Mouse (Mus musculus) lung, embryonic 14.5 days (tissue): ENCODE results near the gene Vim. TPM values are rescaled to one million over a fixed set of nuclear protein-coding genes. Genes with fewer than 3 reads are reported as not detected.
A peak's percentile ranks its signal among the peaks of the same experiment; 100 is the strongest.

Experiments
- ATAC-seq: fragments of 200-750 bp; cut with Nextera tagmentation; 2 replicates; pipeline ENCODE4 v1.8.0; 2017; ENCODE audit warnings: mild to moderate bottlenecking, moderate TSS enrichment, moderate library complexity; ENCODE audit not compliant: insufficient read depth
- DNase-seq: peaks from one replicate; pipeline ENCODE4 v3.0.0-alpha.2; 2015
- H3K27ac ChIP-seq: fragments of 300-500 bp; sonication (generic); 2 replicates; pipeline ENCODE4 v1.5.1; 2014; ENCODE audit warnings: low read depth, mild to moderate bottlenecking, moderate library complexity
- H3K27me3 ChIP-seq: fragments of 300-500 bp; sonication (generic); 2 replicates; pipeline ENCODE4 v1.6.1; 2014; ENCODE audit warnings: low read length, control low read depth; ENCODE audit not compliant: insufficient read depth
- H3K36me3 ChIP-seq: fragments of 300-500 bp; sonication (generic); 2 replicates; pipeline ENCODE4 v1.6.1; 2014; ENCODE audit warnings: control low read depth; ENCODE audit not compliant: insufficient read depth
- H3K4me1 ChIP-seq: fragments of 300-500 bp; sonication (generic); 2 replicates; pipeline ENCODE4 v1.6.1; 2014; ENCODE audit warnings: antibody characterized with exemption, control low read depth; ENCODE audit not compliant: insufficient read depth
- H3K4me2 ChIP-seq: fragments of 300-500 bp; sonication (generic); 2 replicates; pipeline ENCODE4 v1.6.1; 2014; ENCODE audit warnings: mild to moderate bottlenecking
- H3K4me3 ChIP-seq: fragments of 300-500 bp; sonication (generic); 2 replicates; pipeline ENCODE4 v1.5.1; 2014; ENCODE audit warnings: low read depth, low read length
- H3K9ac ChIP-seq: fragments of 300-500 bp; sonication (generic); 2 replicates; pipeline ENCODE4 v1.6.1; 2014
- H3K9me3 ChIP-seq: fragments of 300-500 bp; sonication (generic); 2 replicates; pipeline ENCODE4 v1.6.1; 2016; ENCODE audit warnings: low read depth, low read length, control low read depth
- CTCF ChIP-seq: IDR thresholded peaks from 2 replicates; pipeline ENCODE4 v1.5.1; 2016; ENCODE audit warnings: antibody characterized with exemption, low read depth
- WGBS: fragments of 180-500 bp; shearing (Covaris S2); extraction: QIAGEN DNeasy Blood & Tissue Kit; methylation state at CpG from one replicate; pipeline ENCODE4 v1.1.7; 2014; 5-methylcytosine and 5-hydroxymethylcytosine counted together
- polyA plus RNA-seq: library from polyadenylated mRNA; unstranded; fragments of >200 nt; fragmentation: Nextera tagmentation; extraction: Ambion mirVana; gene quantifications from 2 replicates; pipeline ENCODE4 v1.2.1, GENCODE M21; 2014

Gene Vim
- polyA plus RNA-seq, 1 experiment from 2014 or later = 843 TPM

GRCm38 (mm10) chr2:13553966-13554365 lies 19.8 kb upstream of the Vim start:
- Histone ChIP-seq H3K36me3 (no peaks in the 10 kb centered on the region), H3K4me1 (peaks cover 6% of the 10 kb centered on the region; the same call in 1 of the 2 replicates), H3K9ac (no peak overlapping the region), H3K9me3 (no peaks in the 10 kb centered on the region), H3K4me2 (no peak overlapping the region), H3K27me3 (no peaks in the 10 kb centered on the region), H3K4me3 (no peak overlapping the region), H3K27ac (no peak overlapping the region; the same call in 1 of the 2 replicates)
- DNase-seq (no peak), ATAC-seq (0 out of 2 replicates have a peak, but pooled peaks have one; percentile 21)
- TF ChIP-seq CTCF = no peak
- WGBS = 28% methylated on average over 2 of the region's 2 CpGs

- Histone ChIP-seq H3K4me3 (no peak overlapping the region), H3K4me1 (peaks cover 6% of the 10 kb centered on the region; the same call in 1 of the 2 replicates), H3K36me3 (no peaks in the 10 kb centered on the region), H3K9ac (no peak overlapping the region), H3K27me3 (no peaks in the 10 kb centered on the region), H3K4me2 (no peak overlapping the region), H3K27ac (no peak overlapping the region), H3K9me3 (no peaks in the 10 kb centered on the region)
- ATAC-seq (no peak), DNase-seq (no peak)
- TF ChIP-seq CTCF = no peak
Measured at GRCm38 (mm10) chr2:13556239-13556638, 17.5 kb upstream of the Vim start.

- DNase-seq (no peak), ATAC-seq (no peak)
- Histone ChIP-seq H3K27me3 (no peaks in the 10 kb centered on the region), H3K9ac (no peak overlapping the region), H3K27ac (no peak overlapping the region), H3K9me3 (no peaks in the 10 kb centered on the region), H3K4me3 (no peak overlapping the region), H3K4me1 (peaks cover 6% of the 10 kb centered on the region; the same call in 1 of the 2 replicates), H3K4me2 (no peak overlapping the region), H3K36me3 (no peaks in the 10 kb centered on the region)
- no peak for TF ChIP-seq CTCF
- WGBS = 69% methylated on average over 9 of the region's 9 CpGs
Measured at GRCm38 (mm10) chr2:13557145-13558030, 16.3 kb upstream of the Vim start.

- no peak overlapping the region for H3K4me3 ChIP-seq
- H3K27me3 ChIP-seq = no peaks in the 10 kb centered on the region
- H3K36me3 ChIP-seq = no peaks in the 10 kb centered on the region
- no peak overlapping the region for H3K9ac ChIP-seq
- H3K4me1 ChIP-seq = peaks cover 6% of the 10 kb centered on the region; the same call in 1 of the 2 replicates
- TF ChIP-seq CTCF = no peak
- ATAC-seq (no peak; the same call in 1 of the 2 replicates), DNase-seq (peak; percentile 33)
- 51% methylated on average over 5 of the region's 5 CpGs for WGBS
- H3K4me2 ChIP-seq = no peak overlapping the region
- no peak overlapping the region for H3K27ac ChIP-seq
- no peaks in the 10 kb centered on the region for H3K9me3 ChIP-seq
Measured at GRCm38 (mm10) chr2:13558607-13559262, 15.0 kb upstream of the Vim start.

GRCm38 (mm10) chr2:13559303-13559702 lies 14.4 kb upstream of the Vim start:
- peaks cover under 1% of the 10 kb centered on the region; the same call in 1 of the 2 replicates for H3K4me1 ChIP-seq
- no peaks in the 10 kb centered on the region for H3K9me3 ChIP-seq
- no peak overlapping the region for H3K4me3 ChIP-seq
- no peak overlapping the region for H3K9ac ChIP-seq
- no peak overlapping the region for H3K27ac ChIP-seq
- WGBS = 76% methylated on average over 5 of the region's 5 CpGs
- DNase-seq (no peak), ATAC-seq (no peak)
- no peaks in the 10 kb centered on the region for H3K27me3 ChIP-seq
- no peak overlapping the region for H3K4me2 ChIP-seq
- H3K36me3 ChIP-seq = no peaks in the 10 kb centered on the region
- no peak for TF ChIP-seq CTCF

- no peaks in the 10 kb centered on the region for H3K27me3 ChIP-seq
- ATAC-seq (no peak), DNase-seq (no peak)
- no peak overlapping the region for H3K27ac ChIP-seq
- H3K4me2 ChIP-seq = no peak overlapping the region
- H3K4me3 ChIP-seq = no peak overlapping the region
- 80% methylated on average over 5 of the region's 5 CpGs for WGBS
- no peaks in the 10 kb centered on the region for H3K4me1 ChIP-seq
- TF ChIP-seq CTCF = no peak
- H3K9me3 ChIP-seq = no peaks in the 10 kb centered on the region
- H3K9ac ChIP-seq = no peak overlapping the region
- no peaks in the 10 kb centered on the region for H3K36me3 ChIP-seq
Measured at GRCm38 (mm10) chr2:13559729-13560128, 14.0 kb upstream of the Vim start.

- Histone ChIP-seq H3K9me3 (no peaks in the 10 kb centered on the region), H3K9ac (no peak overlapping the region), H3K36me3 (no peaks in the 10 kb centered on the region), H3K4me2 (no peak overlapping the region), H3K4me3 (no peak overlapping the region), H3K27ac (no peak overlapping the region), H3K27me3 (no peaks in the 10 kb centered on the region), H3K4me1 (no peaks in the 10 kb centered on the region)
- ATAC-seq (no peak), DNase-seq (no peak)
- TF ChIP-seq CTCF = no peak
- 75% methylated on average over 2 of the region's 2 CpGs for WGBS
Measured at GRCm38 (mm10) chr2:13560396-13560795, 13.3 kb upstream of the Vim start.
